Mouse (Mus musculus) Patski (cell line): ENCODE measurements at regions not wholly inside any gene's neighbourhood (a gene's known extent, or its start where the extent isn't known, plus 50 kb on each side); places are given as distances from the start of the nearest gene placed in this dataset.
A peak's percentile ranks its signal among the peaks of the same experiment; 100 is the strongest.

Experiments
- ATAC-seq: fragments of 100-300 bp; one replicate; pipeline ENCODE4 v1.8.0; 2021
- CTCF ChIA-PET: fragments of 350-600 bp; sonication (Branson Sonifier 250); formaldehyde crosslinking; loops from one replicate; lab custom pipeline; 2022; ENCODE audit warnings: inconsistent platforms; lab: Charles Lee
- POLR2A ChIA-PET: fragments of 350-600 bp; sonication (Branson Sonifier 250); formaldehyde crosslinking; loops from one replicate; lab custom pipeline; 2022; ENCODE audit warnings: antibody characterized with exemption, inconsistent platforms; lab: Charles Lee
- DNase-seq: peaks from one replicate; pipeline ENCODE4 v3.0.0-alpha.2; 2011; ENCODE audit warnings: low read depth, low spot score
- H3K27me3 ChIP-seq: fragments of 371-371 bp; one replicate; pipeline ENCODE4 v1.5.1; 2021
- CTCF ChIP-seq: fragments of 100-300 bp; IDR thresholded peaks from one replicate; pipeline ENCODE4 v1.5.1; 2021
- in situ Hi-C: fragments of 300-500 bp; cut with MboI; formaldehyde crosslinking; loops from 3 replicates; pipeline ENCODE4 v1.11.1; 2018; ENCODE audit warnings: low pct_unique_long_range_greater_than_20kb, mixed read lengths

- CTCF ChIA-PET: interaction anchor here (0.8 to 1.4 kb wide), 3 partner anchors 11 to 22 kb away, joined by 3 read pairs; no protein-coding TSS in a partner anchor
- POLR2A ChIA-PET: no interaction called here
- no peaks in the 10 kb centered on the region for H3K27me3 ChIP-seq
- DNase-seq (no peak), ATAC-seq (no peak)
- TF ChIP-seq CTCF: no peak
- in situ Hi-C loops: no loop called here
These were observed 119.6 kb upstream of the Ndst3 start for GRCm38 (mm10) chr3:123810018-123810942.

DNA sequence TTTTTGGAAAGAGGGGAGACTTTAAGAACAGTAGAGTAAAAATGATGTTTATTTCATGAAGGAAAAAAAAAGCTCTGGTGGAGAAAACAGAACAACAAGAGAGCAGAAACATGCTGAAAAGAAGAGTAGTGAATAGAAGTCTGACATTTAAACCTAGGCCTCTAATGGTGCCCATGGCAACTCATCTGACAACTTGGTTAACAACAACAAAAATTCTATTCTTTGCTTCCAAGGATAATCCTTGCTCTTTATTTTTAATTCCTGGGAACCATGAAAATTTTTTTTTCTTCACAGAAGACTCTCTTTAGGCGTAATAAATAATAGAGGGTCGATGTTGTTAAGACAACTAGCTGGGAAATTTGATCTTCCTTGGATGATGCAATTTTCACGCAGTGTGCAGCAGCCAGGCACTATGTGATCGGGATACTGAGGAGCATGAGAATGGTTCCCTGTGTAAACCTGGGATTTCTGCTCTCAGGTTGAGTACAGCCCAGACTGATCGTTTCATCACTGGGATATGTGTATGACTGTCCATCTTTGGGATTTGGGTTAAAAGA is 120.4 kb upstream of the Ndst3 start:
- in situ Hi-C loops: no loop called here
- TF ChIP-seq CTCF: no peak
- DNase-seq (no peak), ATAC-seq (no peak)
- ChIA-PET POLR2A (interaction anchor here (0.6 kb wide), 1 partner anchor 318 kb away, joined by 3 read pairs; no protein-coding TSS in a partner anchor), CTCF (interaction anchor here (1.2 kb wide), 1 partner anchor 23 kb away, joined by 3 read pairs; no protein-coding TSS in a partner anchor)
- no peaks in the 10 kb centered on the region for H3K27me3 ChIP-seq

DNA sequence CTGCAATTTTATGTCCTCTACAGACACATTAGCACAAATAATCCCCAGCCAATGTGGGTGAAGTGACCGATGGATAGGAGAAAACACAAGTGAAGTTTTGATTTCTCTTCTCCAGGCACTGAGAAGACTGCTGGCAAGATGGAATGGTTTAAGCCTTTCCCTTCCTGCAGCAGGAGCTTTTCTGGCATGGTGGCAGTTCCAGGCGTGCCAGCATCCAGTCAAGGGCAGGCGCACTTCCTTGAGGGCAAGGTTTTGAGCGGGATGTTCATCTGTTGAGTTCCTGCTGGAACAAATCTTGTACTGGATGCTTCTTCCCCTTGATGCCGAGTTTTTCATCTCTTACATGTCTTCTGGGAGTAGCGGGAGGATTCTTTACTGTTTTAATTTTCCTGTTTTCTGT is 138.1 kb upstream of the Ndst3 start:
- H3K27me3 ChIP-seq: peaks cover 21% of the 10 kb centered on the region
- no peak for ATAC-seq
- in situ Hi-C loops: no loop called here
- no peak for TF ChIP-seq CTCF
- ChIA-PET POLR2A (no interaction called here), CTCF (interaction anchor here (1.4 to 1.5 kb wide), 2 partner anchors 10 to 15 kb away, joined by 4 read pairs; no protein-coding TSS in a partner anchor)
- DNase-seq: no peak

DNA sequence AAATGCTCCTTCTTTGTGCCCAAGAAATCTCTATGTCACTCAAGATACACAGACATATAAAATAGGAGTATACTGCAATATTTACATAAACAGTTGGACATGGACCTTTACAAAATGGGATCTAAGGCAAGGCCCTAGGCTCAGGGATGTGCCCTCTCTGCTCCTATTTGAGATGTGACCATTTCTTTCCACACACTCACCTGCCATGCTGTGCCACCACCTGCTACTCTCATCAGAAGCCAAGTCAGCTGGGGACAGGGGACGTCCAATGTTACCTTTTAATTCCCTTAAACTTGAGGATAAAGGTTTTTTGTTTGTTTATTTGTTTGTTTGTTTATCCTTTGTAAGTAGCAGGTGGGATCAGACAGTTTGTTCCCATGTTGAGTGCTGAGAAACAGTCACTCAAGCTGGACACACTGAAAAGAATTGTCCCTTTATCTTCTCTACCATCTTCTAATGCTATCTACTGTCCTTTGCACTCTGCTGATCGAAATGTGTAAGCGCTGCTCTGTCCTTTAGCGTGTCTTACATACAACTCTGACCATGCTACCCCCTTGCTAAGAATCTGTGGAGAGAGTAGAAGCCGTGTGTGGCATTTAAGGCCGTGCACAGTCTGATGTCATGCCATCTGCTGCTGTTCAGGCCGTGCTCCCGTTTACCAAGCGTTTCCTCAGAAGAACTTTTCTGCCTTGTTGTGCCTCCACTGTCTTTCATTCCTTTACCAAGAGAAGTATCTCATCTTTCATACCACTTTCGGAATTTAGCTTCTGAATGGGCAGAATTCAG is 147.9 kb upstream of the Ndst3 start:
- POLR2A ChIA-PET: no interaction called here
- ATAC-seq (no peak), DNase-seq (no peak)
- in situ Hi-C loops: no loop called here
- peaks cover 5% of the 10 kb centered on the region for H3K27me3 ChIP-seq
- CTCF ChIA-PET: interaction anchor here (0.9 to 1.6 kb wide), 2 partner anchors 10 to 113 kb away, joined by 3 to 4 read pairs; no protein-coding TSS in a partner anchor
- TF ChIP-seq CTCF: no peak

- H3K27me3 ChIP-seq: no peaks in the 10 kb centered on the region
- ChIA-PET CTCF (no interaction called here), POLR2A (no interaction called here)
- ATAC-seq: no peak
- in situ Hi-C loops: no loop called here
- no peak for DNase-seq
- no peak for TF ChIP-seq CTCF
These were observed 155.9 kb upstream of the Ndst3 start for GRCm38 (mm10) chr3:123846554-123846953.

DNA sequence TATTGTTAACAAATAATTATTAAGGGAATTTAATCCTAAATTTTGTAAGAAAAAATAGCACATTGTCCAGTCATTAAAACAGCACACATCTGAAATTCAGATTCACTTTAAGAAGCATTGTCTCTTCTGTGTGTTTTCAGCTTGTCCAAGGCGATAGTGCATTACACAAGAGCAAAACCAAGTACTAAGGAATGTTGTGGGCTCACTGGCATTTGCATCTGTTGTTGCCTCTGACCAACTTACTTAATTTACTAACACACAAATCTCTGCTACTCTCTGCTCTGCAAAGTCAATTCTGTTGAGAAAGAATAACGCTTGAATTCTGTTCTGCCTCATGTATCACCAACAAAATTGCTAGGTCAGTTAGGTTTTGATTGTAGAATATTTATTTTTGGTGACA is 158.0 kb upstream of the Ndst3 start:
- TF ChIP-seq CTCF: no peak
- ChIA-PET POLR2A (interaction anchor here (0.6 kb wide), 1 partner anchor 430 kb away, joined by 3 read pairs; no protein-coding TSS in a partner anchor), CTCF (no interaction called here)
- DNase-seq (peak; percentile 17), ATAC-seq (peak; percentile 66)
- no peaks in the 10 kb centered on the region for H3K27me3 ChIP-seq
- in situ Hi-C loops: no loop called here

- in situ Hi-C loops: no loop called here
- ATAC-seq (peak; percentile 53), DNase-seq (peak; percentile 41)
- POLR2A ChIA-PET: no interaction called here
- TF ChIP-seq CTCF: no peak
- CTCF ChIA-PET: interaction anchor here (0.6 to 1.2 kb wide), 3 partner anchors 8 to 16 kb away, joined by 3 to 5 read pairs (median 3); no protein-coding TSS in a partner anchor
- H3K27me3 ChIP-seq: no peaks in the 10 kb centered on the region
These were observed 162.2 kb upstream of the Ndst3 start for GRCm38 (mm10) chr3:123852889-123853288.

DNA sequence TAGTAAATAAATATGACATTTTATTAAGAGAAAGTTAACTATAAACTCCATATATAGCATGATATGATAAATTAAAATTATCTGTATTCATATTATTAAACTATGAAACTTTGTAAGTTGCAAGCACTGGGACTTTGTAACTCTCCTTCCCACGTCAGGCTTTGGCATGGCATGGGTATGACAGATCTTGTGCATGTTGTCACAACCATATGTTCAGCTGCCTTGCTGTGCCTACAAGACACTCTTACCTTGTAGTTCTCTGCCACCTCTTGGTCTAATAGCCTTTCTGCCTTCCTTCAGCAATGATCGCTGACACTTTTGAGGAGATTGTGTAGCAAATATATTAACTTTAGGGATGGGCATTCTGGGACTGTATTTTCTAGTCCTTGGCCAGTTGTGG is 183.1 kb upstream of the Ndst3 start:
- no peaks in the 10 kb centered on the region for H3K27me3 ChIP-seq
- in situ Hi-C loops: no loop called here
- DNase-seq (no peak), ATAC-seq (no peak)
- POLR2A ChIA-PET: no interaction called here
- no peak for TF ChIP-seq CTCF
- CTCF ChIA-PET: no interaction called here

GRCm38 (mm10) chr3:123893691-123894090 is 203.0 kb upstream of the Ndst3 start:
- CTCF ChIA-PET: interaction anchor here (1.7 kb wide), 1 partner anchor 15 kb away, joined by 7 read pairs; no protein-coding TSS in a partner anchor
- in situ Hi-C loops: no loop called here
- H3K27me3 ChIP-seq: no peaks in the 10 kb centered on the region
- DNase-seq: no peak
- ATAC-seq: no peak
- TF ChIP-seq CTCF: no peak
- POLR2A ChIA-PET: no interaction called here
